Mouse (Mus musculus): ENCODE results near the gene Tsen54. TPM values are rescaled to one million over a fixed set of nuclear protein-coding genes. Genes with fewer than 3 reads are reported as not detected.
"Not testable (repeated sequence)": the region's sequence is repeated elsewhere in the genome, so short reads cannot be mapped to it uniquely, and the experiment has no call there.

Gene Tsen54
- polyA plus RNA-seq, 1 experiment from 2014 or later: 20.1 TPM

- H3K9me3 ChIP-seq (replicated peaks): no peaks in the 10 kb centered on the region
- H3K27ac ChIP-seq: peak overlapping the region; percentile 95
- no peak overlapping the region for H3K4me3 ChIP-seq
- H3K27me3 ChIP-seq: no peaks in the 10 kb centered on the region
- peaks cover 56% of the 10 kb centered on the region for H3K4me1 ChIP-seq (replicated peaks)
- ATAC-seq (replicated peaks; ENCODE audit: insufficient number of reproducible peaks, insufficient read depth, low FRiP score, low read depth): no peak
- peaks cover 30% of the 10 kb centered on the region for H3K36me3 ChIP-seq
- no peak overlapping the region for H3K9ac ChIP-seq
- no peak overlapping the region for H3K4me2 ChIP-seq
- WGBS: 84% methylated on average over 11 of the region's 14 CpGs
Measured at GRCm38 (mm10) chr11:115843141-115843890, 28.8 kb downstream of the Tsen54 start.

- ATAC-seq (replicated peaks; ENCODE audit: insufficient number of reproducible peaks, insufficient read depth, low FRiP score, low read depth): no peak
- H3K27ac ChIP-seq: 0 out of 2 replicates have a peak overlapping the region, but pooled peaks have one; percentile 50
- H3K9ac ChIP-seq: no peak overlapping the region
Measured at GRCm38 (mm10) chr11:115843891-115844239, 29.3 kb downstream of the Tsen54 start.

DNA sequence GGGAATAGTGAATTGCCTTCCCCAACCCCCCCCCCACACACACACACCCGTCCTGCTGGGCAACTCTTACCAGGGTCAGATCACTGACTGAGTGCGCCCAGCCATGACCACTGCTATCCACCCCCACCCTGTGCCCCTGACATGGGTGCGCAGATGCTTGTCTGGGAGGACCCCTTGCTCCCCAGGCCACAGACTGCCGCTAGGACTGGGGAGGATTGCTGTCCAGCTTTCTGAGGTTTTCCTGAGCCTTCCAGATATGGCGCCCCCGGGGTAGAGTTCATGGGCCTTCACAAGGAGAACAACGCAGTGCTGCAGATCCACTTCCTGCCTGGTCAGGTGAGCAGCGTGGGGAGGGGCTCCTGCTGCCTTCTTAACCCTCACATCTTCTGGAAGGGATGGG lies 29.7 kb downstream of the Tsen54 start:
- H3K36me3 ChIP-seq: peaks cover 31% of the 10 kb centered on the region
- H3K9ac ChIP-seq: no peak overlapping the region
- no peaks in the 10 kb centered on the region for H3K9me3 ChIP-seq (replicated peaks)
- no peak for ATAC-seq (replicated peaks; ENCODE audit: insufficient number of reproducible peaks, insufficient read depth, low FRiP score, low read depth)
- 75% methylated on average over 8 of the region's 8 CpGs for whole genome bisulfite sequencing
- no peak overlapping the region for H3K27ac ChIP-seq
- no peak overlapping the region for H3K4me3 ChIP-seq
- peaks cover 46% of the 10 kb centered on the region for H3K4me1 ChIP-seq (replicated peaks)
- no peak overlapping the region for H3K4me2 ChIP-seq
- H3K27me3 ChIP-seq: no peaks in the 10 kb centered on the region

More at GRCm38 (mm10) chr11:115843891-115844239, 29.3 kb downstream of the Tsen54 start:
- Histone ChIP-seq H3K4me3 (no peak overlapping the region), H3K9me3 (replicated peaks) (no peaks in the 10 kb centered on the region), H3K27me3 (no peaks in the 10 kb centered on the region), H3K4me1 (replicated peaks) (peaks cover 50% of the 10 kb centered on the region), H3K36me3 (peaks cover 30% of the 10 kb centered on the region), H3K4me2 (no peak overlapping the region)
- WGBS: 89% methylated on average over 5 of the region's 5 CpGs

- no peak for ATAC-seq (replicated peaks; ENCODE audit: insufficient number of reproducible peaks, insufficient read depth, low FRiP score, low read depth)
- no peak overlapping the region for H3K4me3 ChIP-seq
- 98% methylated on average over 2 of the region's 2 CpGs for WGBS
- H3K4me2 ChIP-seq: no peak overlapping the region
- H3K9me3 ChIP-seq (replicated peaks): no peaks in the 10 kb centered on the region
- H3K9ac ChIP-seq: no peak overlapping the region
- peaks cover 43% of the 10 kb centered on the region for H3K36me3 ChIP-seq
- peaks cover 34% of the 10 kb centered on the region for H3K4me1 ChIP-seq (replicated peaks)
- H3K27ac ChIP-seq: no peak overlapping the region
- no peaks in the 10 kb centered on the region for H3K27me3 ChIP-seq
Measured at GRCm38 (mm10) chr11:115845819-115846218, 31.3 kb downstream of the Tsen54 start.

DNA sequence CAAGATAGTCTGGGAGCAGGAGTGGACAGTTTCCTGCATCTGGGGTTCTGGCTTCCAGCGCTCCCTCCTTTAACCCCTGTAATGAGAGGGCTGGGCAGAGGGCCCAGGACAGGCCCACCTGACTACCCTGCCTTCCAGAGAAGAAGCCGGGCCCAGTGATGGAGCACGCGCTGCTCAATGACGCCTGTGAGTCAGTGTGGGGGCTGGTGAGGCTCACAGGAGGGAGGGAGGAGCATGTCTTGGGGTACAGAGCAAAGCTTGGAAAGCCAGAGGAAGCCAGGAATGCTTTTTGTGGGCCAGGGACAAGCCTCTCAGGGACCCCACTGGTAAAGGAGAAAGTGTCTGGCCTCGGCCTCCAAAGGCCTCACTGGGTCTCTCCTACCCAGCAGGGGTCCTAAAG lies 40.1 kb downstream of the Tsen54 start:
- no peak overlapping the region for H3K4me2 ChIP-seq
- H3K36me3 ChIP-seq: peaks cover 40% of the 10 kb centered on the region
- H3K9me3 ChIP-seq (replicated peaks): no peaks in the 10 kb centered on the region
- H3K4me3 ChIP-seq: no peak overlapping the region
- WGBS: 86% methylated on average over 6 of the region's 6 CpGs
- peaks cover 17% of the 10 kb centered on the region for H3K4me1 ChIP-seq (replicated peaks)
- no peak overlapping the region for H3K27ac ChIP-seq
- ATAC-seq (replicated peaks; ENCODE audit: insufficient number of reproducible peaks, insufficient read depth, low FRiP score, low read depth): no peak
- peaks cover 23% of the 10 kb centered on the region for H3K27me3 ChIP-seq
- H3K9ac ChIP-seq: no peak overlapping the region

- H3K9ac ChIP-seq; H3K4me3 ChIP-seq; H3K9me3 ChIP-seq (replicated peaks); H3K27ac ChIP-seq; ATAC-seq (replicated peaks; ENCODE audit: insufficient number of reproducible peaks, insufficient read depth, low FRiP score, low read depth); H3K4me2 ChIP-seq: not testable (repeated sequence)
- Histone ChIP-seq H3K27me3 (peaks cover 48% of the 10 kb centered on the region), H3K36me3 (peaks cover 21% of the 10 kb centered on the region; the same call in 1 of the 2 replicates), H3K4me1 (replicated peaks) (peaks cover 22% of the 10 kb centered on the region)
- WGBS: 93% methylated on average over 4 of the region's 4 CpGs
Measured at GRCm38 (mm10) chr11:115857146-115857545, 42.6 kb downstream of the Tsen54 start.

DNA sequence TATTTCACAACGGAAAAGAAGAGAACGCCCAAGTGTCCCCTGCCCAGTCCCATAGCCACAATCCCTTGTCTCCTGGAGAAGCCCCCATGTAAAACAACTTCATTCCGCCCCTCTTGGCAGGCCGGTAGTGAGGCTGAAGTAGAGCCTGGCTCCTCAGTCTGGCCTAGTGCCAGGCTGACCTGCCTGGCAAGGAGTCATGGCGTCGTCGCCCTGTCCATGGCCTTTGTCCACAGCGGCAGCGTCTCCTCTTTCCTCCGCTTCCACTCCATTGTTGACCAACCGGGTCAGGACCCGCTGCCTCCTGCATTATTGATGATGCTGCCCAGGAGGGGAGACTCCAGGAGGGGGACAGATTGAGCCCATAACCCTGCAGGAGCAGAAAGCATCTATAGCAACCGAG lies 43.4 kb downstream of the Tsen54 start:
- Histone ChIP-seq H3K9ac (no peak overlapping the region), H3K9me3 (replicated peaks) (no peaks in the 10 kb centered on the region), H3K4me1 (replicated peaks) (peaks cover 22% of the 10 kb centered on the region), H3K27ac (no peak overlapping the region), H3K4me2 (no peak overlapping the region), H3K4me3 (no peak overlapping the region; the same call in 1 of the 2 replicates), H3K27me3 (peaks cover 54% of the 10 kb centered on the region), H3K36me3 (0 out of 2 replicates have a peak, but pooled peaks cover 18% of the 10 kb centered on the region)
- ATAC-seq (replicated peaks; ENCODE audit: insufficient number of reproducible peaks, insufficient read depth, low FRiP score, low read depth): no peak
- 52% methylated on average over 13 of the region's 13 CpGs for WGBS

GRCm38 (mm10) chr11:115858354-115858753 lies 43.8 kb downstream of the Tsen54 start, which contains the start of gene Myo15b:
Gene Myo15b, plus strand, starts transcription at chr11:115858406.
- H3K4me3 ChIP-seq: peak within 1 kb of the TSS; percentile 52
- H3K27ac ChIP-seq: no peak within 1 kb of the TSS
- H3K4me2 ChIP-seq: peak within 1 kb of the TSS; percentile 78
- H3K36me3 ChIP-seq: 0 out of 2 replicates have a peak, but pooled peaks cover 16% of the 10 kb centered on the region
- peaks cover 56% of the 10 kb centered on the region for H3K27me3 ChIP-seq
- no peaks in the 10 kb centered on the region for H3K9me3 ChIP-seq (replicated peaks)
- peak within 1 kb of the TSS; percentile 48 for H3K9ac ChIP-seq
- ATAC-seq (replicated peaks; ENCODE audit: insufficient number of reproducible peaks, insufficient read depth, low FRiP score, low read depth): no peak
- WGBS: 15% methylated on average over 27 of the region's 27 CpGs
- peaks cover 22% of the 10 kb centered on the region for H3K4me1 ChIP-seq (replicated peaks)

GRCm38 (mm10) chr11:115859143-115859945 lies 44.8 kb downstream of the Tsen54 start:
- Histone ChIP-seq H3K27me3 (peaks cover 56% of the 10 kb centered on the region), H3K4me3 (peak overlapping the region; percentile 52), H3K9me3 (replicated peaks) (no peaks in the 10 kb centered on the region), H3K36me3 (0 out of 2 replicates have a peak, but pooled peaks cover 8% of the 10 kb centered on the region), H3K27ac (no peak overlapping the region), H3K4me1 (replicated peaks) (peaks cover 22% of the 10 kb centered on the region), H3K4me2 (peak overlapping the region; percentile 78), H3K9ac (peak overlapping the region; percentile 48)
- WGBS: 2% methylated on average over 75 of the region's 75 CpGs
- ATAC-seq (replicated peaks; ENCODE audit: insufficient number of reproducible peaks, insufficient read depth, low FRiP score, low read depth): peak; percentile 88

DNA sequence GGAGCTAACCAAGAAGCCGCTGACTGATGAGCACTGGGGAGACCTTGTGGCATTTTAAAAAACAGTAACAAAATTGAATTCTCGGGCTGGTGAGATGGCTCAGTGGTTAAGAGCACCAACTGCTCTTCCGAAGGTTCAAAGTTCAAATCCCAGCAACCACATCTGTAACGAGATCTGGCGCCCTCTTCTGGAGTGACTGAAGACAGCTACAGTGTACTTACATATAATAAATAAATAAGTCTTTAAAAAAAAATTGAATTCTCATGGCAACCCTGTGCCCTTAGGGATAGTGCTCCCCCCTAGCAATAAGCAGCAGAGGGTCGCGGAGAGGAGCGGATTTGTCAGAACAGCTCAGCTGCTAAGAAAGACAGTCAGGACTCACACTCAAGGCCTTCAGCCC lies 49.4 kb downstream of the Tsen54 start:
- Histone ChIP-seq H3K27ac (no peak overlapping the region), H3K9me3 (replicated peaks) (no peaks in the 10 kb centered on the region), H3K4me2 (no peak overlapping the region), H3K9ac (no peak overlapping the region), H3K36me3 (no peaks in the 10 kb centered on the region), H3K27me3 (peaks cover 39% of the 10 kb centered on the region), H3K4me1 (replicated peaks) (peaks cover 11% of the 10 kb centered on the region), H3K4me3 (no peak overlapping the region)
- ATAC-seq (replicated peaks; ENCODE audit: insufficient number of reproducible peaks, insufficient read depth, low FRiP score, low read depth): no peak
- WGBS: 88% methylated on average over 8 of the region's 8 CpGs

GRCm38 (mm10) chr11:115869393-115869792 lies 54.9 kb downstream of the Tsen54 start:
- no peak for ATAC-seq (replicated peaks; ENCODE audit: insufficient number of reproducible peaks, insufficient read depth, low FRiP score, low read depth)
- 55% methylated on average over 8 of the region's 8 CpGs for WGBS
- no peaks in the 10 kb centered on the region for H3K36me3 ChIP-seq
- no peak overlapping the region for H3K27ac ChIP-seq
- no peaks in the 10 kb centered on the region for H3K27me3 ChIP-seq
- no peak overlapping the region for H3K4me3 ChIP-seq
- no peaks in the 10 kb centered on the region for H3K9me3 ChIP-seq (replicated peaks)
- H3K9ac ChIP-seq: no peak overlapping the region
- no peak overlapping the region for H3K4me2 ChIP-seq
- peaks cover 11% of the 10 kb centered on the region; the same call in 1 of the 2 replicates for H3K4me1 ChIP-seq (replicated peaks)

Data from heart, embryonic 15.5 days (tissue).